Mouse (Mus musculus) CH12.LX (cell line): Measurements from ENCODE around the gene Actn2.

ENCODE experiments used
- CHD2 ChIP-seq: IDR thresholded peaks from 2 replicates; pipeline ENCODE4 v1.6.1; 2011; ENCODE audit warnings: low read length, improper control_type of control experiment
- ELF1 ChIP-seq: IDR thresholded peaks from 2 replicates; pipeline ENCODE4 v1.6.1; 2014; ENCODE audit warnings: low read depth, mild to moderate bottlenecking, inconsistent platforms, low read length, improper control_type of control experiment
- EP300 ChIP-seq: IDR thresholded peaks from 2 replicates; pipeline ENCODE4 v1.6.1; 2011; ENCODE audit warnings: low read length, improper control_type of control experiment
- JUND ChIP-seq: conservative IDR thresholded peaks from 2 replicates; pipeline ENCODE4 v1.6.1; 2011; ENCODE audit warnings: low read depth, low read length, improper control_type of control experiment
- MAFK ChIP-seq: IDR thresholded peaks from 2 replicates; pipeline ENCODE4 v1.6.1; 2011; ENCODE audit warnings: low read length, improper control_type of control experiment; ENCODE audit not compliant: insufficient replicate concordance
- POLR2AphosphoS2 ChIP-seq: IDR thresholded peaks from 2 replicates; pipeline ENCODE4 v1.6.1; 2011; ENCODE audit warnings: low read depth, low read length, improper control_type of control experiment
- SIN3A ChIP-seq: IDR thresholded peaks from 2 replicates; pipeline ENCODE4 v1.6.1; 2012; ENCODE audit warnings: low read length, improper control_type of control experiment, inconsistent platforms
- SMC3 ChIP-seq: IDR thresholded peaks from 2 replicates; pipeline ENCODE4 v1.6.1; 2011; ENCODE audit warnings: low read depth, low read length, improper control_type of control experiment
- ZKSCAN1 ChIP-seq: IDR thresholded peaks from 2 replicates; pipeline ENCODE4 v1.6.1; 2012; ENCODE audit warnings: low read depth, inconsistent platforms, low read length, improper control_type of control experiment, borderline replicate concordance

DNA sequence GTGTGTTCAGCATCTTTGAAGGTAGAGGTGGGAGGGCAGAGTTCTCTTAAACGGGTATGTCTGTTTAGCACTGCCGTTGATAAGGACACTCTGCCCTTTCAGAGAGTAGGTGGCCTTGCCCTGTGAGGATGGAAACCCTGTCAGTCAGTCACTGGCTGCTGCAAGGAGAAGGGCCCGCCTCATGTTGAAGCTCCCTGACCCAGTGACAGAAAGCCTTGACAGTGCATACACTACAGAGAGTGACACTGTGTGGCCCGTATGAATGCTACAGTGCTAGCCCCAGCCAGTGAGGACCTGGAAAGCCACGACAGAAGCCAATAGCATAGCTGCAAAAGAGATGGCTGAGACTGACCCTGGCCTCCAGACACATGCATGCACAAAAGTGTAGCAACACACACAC, 22.5 kb downstream of the Actn2 start:
- TF ChIP-seq POLR2AphosphoS2 (no peak), CHD2 (no peak), ZKSCAN1 (no peak), MAFK (no peak), ELF1 (no peak), JUND (no peak), EP300 (no peak), SIN3A (no peak), SMC3 (no peak)
